Mouse (Mus musculus): Measurements from ENCODE around the gene Parp6. TPM values are rescaled to one million over a fixed set of nuclear protein-coding genes. Genes with fewer than 3 reads are reported as not detected.

The Parp6 gene
- polyA plus RNA-seq, 2 experiments, result 20.3 to 57.0 TPM

- Histone ChIP-seq H3K9me3 (ENCODE audit: control insufficient read depth, low read length) (no peaks in the 10 kb centered on the region), H3K27me3 (ENCODE audit: control insufficient read depth, insufficient read depth, low read length) (no peaks in the 10 kb centered on the region), H3K4me2 (replicated peaks; ENCODE audit: low read depth, low read length, severe bottlenecking) (no peak overlapping the region; the same call in 1 of the 2 replicates), H3K27ac (replicated peaks; ENCODE audit: low read depth, low read length) (no peak overlapping the region), H3K4me3 (replicated peaks; ENCODE audit: low read length) (no peak overlapping the region), H3K36me3 (ENCODE audit: control insufficient read depth, insufficient read depth, low read length) (no peaks in the 10 kb centered on the region), H3K9ac (ENCODE audit: low read depth, low read length, severe bottlenecking) (no peak overlapping the region), H3K4me1 (ENCODE audit: control insufficient read depth, insufficient read depth, low read length) (peaks cover 14% of the 10 kb centered on the region)
- ATAC-seq (ENCODE audit: low FRiP score, low read depth) (no peak), DNase-seq (ENCODE audit: low spot score) (no peak)
- 39% methylated on average over 16 of the region's 16 CpGs for WGBS
- no peak for TF ChIP-seq POLR2A (IDR thresholded peaks at IDR 0.05; ENCODE audit: borderline replicate concordance, extremely low read depth, insufficient read depth, insufficient read length)
Observed at GRCm38 (mm10) chr9:59694571-59695450, 77.7 kb downstream of the Parp6 start.

- DNase-seq (ENCODE audit: low spot score), result peak; percentile 34
- H3K9ac ChIP-seq (ENCODE audit: low read depth, low read length, severe bottlenecking), result no peak overlapping the region
- H3K4me2 ChIP-seq (replicated peaks; ENCODE audit: low read depth, low read length, severe bottlenecking), result no peak overlapping the region
- peaks cover 14% of the 10 kb centered on the region for H3K4me1 ChIP-seq (ENCODE audit: control insufficient read depth, insufficient read depth, low read length)
- H3K27ac ChIP-seq (replicated peaks; ENCODE audit: low read depth, low read length), result no peak overlapping the region
- H3K9me3 ChIP-seq (ENCODE audit: control insufficient read depth, low read length), result no peaks in the 10 kb centered on the region
- 24% methylated on average over 3 of the region's 3 CpGs for WGBS
- H3K36me3 ChIP-seq (ENCODE audit: control insufficient read depth, insufficient read depth, low read length), result no peaks in the 10 kb centered on the region
- no peak overlapping the region for H3K4me3 ChIP-seq (replicated peaks; ENCODE audit: low read length)
- no peak for TF ChIP-seq POLR2A (IDR thresholded peaks at IDR 0.05; ENCODE audit: borderline replicate concordance, extremely low read depth, insufficient read depth, insufficient read length)
- no peaks in the 10 kb centered on the region for H3K27me3 ChIP-seq (ENCODE audit: control insufficient read depth, insufficient read depth, low read length)
- 0 out of 2 replicates have a peak, but pooled peaks have one; percentile 20 for ATAC-seq (ENCODE audit: low FRiP score, low read depth)
Observed at GRCm38 (mm10) chr9:59695451-59695813, 78.3 kb downstream of the Parp6 start.

- Histone ChIP-seq H3K4me1 (ENCODE audit: control insufficient read depth, insufficient read depth, low read length) (peaks cover 14% of the 10 kb centered on the region), H3K27ac (replicated peaks; ENCODE audit: low read depth, low read length) (no peak overlapping the region), H3K36me3 (ENCODE audit: control insufficient read depth, insufficient read depth, low read length) (no peaks in the 10 kb centered on the region), H3K4me3 (replicated peaks; ENCODE audit: low read length) (no peak overlapping the region), H3K4me2 (replicated peaks; ENCODE audit: low read depth, low read length, severe bottlenecking) (no peak overlapping the region), H3K9ac (ENCODE audit: low read depth, low read length, severe bottlenecking) (no peak overlapping the region), H3K9me3 (ENCODE audit: control insufficient read depth, low read length) (no peaks in the 10 kb centered on the region), H3K27me3 (ENCODE audit: control insufficient read depth, insufficient read depth, low read length) (no peaks in the 10 kb centered on the region)
- ATAC-seq (ENCODE audit: low FRiP score, low read depth), result no peak
- 80% methylated on average over 3 of the region's 3 CpGs for WGBS
- DNase-seq (ENCODE audit: low spot score), result no peak
- TF ChIP-seq POLR2A (IDR thresholded peaks at IDR 0.05; ENCODE audit: borderline replicate concordance, extremely low read depth, insufficient read depth, insufficient read length), result no peak
Observed at GRCm38 (mm10) chr9:59696381-59696780, 79.3 kb downstream of the Parp6 start.

Other genes starting within 250 kb of the Parp6 start
- gene Arih1, start 130.7 kb upstream of the Parp6 start, polyA plus RNA-seq (2012; rRNA removed), result 46.8 and 48.6 TPM in 2 replicates
- 16.8 and 21.6 TPM in 2 replicates for gene Arih1, start 130.7 kb upstream of the Parp6 start, polyA plus RNA-seq (2014; fragmentation: Nextera tagmentation; extraction: Ambion mirVana)
- gene Hexa, start 77.7 kb upstream of the Parp6 start, polyA plus RNA-seq (2012; rRNA removed), result 82.0 and 110 TPM in 2 replicates
- gene Hexa, start 77.7 kb upstream of the Parp6 start, polyA plus RNA-seq (2014; fragmentation: Nextera tagmentation; extraction: Ambion mirVana), result 94.9 and 109 TPM in 2 replicates
- gene Tmem202, start 77.4 kb upstream of the Parp6 start, polyA plus RNA-seq (2012; rRNA removed), result 0.10 TPM in 2 replicates
- not detected in 2 replicates for gene Tmem202, start 77.4 kb upstream of the Parp6 start, polyA plus RNA-seq (2014; fragmentation: Nextera tagmentation; extraction: Ambion mirVana)
- 0.06 and 0.16 TPM in 2 replicates for gene Celf6, start 39.4 kb upstream of the Parp6 start, polyA plus RNA-seq (2012; rRNA removed)
- not detected in 2 replicates for gene Celf6, start 39.4 kb upstream of the Parp6 start, polyA plus RNA-seq (2014; fragmentation: Nextera tagmentation; extraction: Ambion mirVana)
- gene Pkm, start 39.1 kb downstream of the Parp6 start, polyA plus RNA-seq (2012; rRNA removed), result 826 and 988 TPM in 2 replicates
- 1,025 and 1,058 TPM in 2 replicates for gene Pkm, start 39.1 kb downstream of the Parp6 start, polyA plus RNA-seq (2014; fragmentation: Nextera tagmentation; extraction: Ambion mirVana)
- gene Gramd2, start 62.9 kb downstream of the Parp6 start, polyA plus RNA-seq (2012; rRNA removed), result 10.5 and 11.7 TPM in 2 replicates
- gene Gramd2, start 62.9 kb downstream of the Parp6 start, polyA plus RNA-seq (2014; fragmentation: Nextera tagmentation; extraction: Ambion mirVana), result 1.6 and 3.1 TPM in 2 replicates
- gene Senp8, start 133.4 kb downstream of the Parp6 start, polyA plus RNA-seq (2012; rRNA removed), result 5.1 and 6.1 TPM in 2 replicates
- gene Senp8, start 133.4 kb downstream of the Parp6 start, polyA plus RNA-seq (2014; fragmentation: Nextera tagmentation; extraction: Ambion mirVana), result 8.2 and 9.4 TPM in 2 replicates
- 13.6 and 13.9 TPM in 2 replicates for gene Myo9a, start 133.6 kb downstream of the Parp6 start, polyA plus RNA-seq (2012; rRNA removed)
- 19.2 and 20.5 TPM in 2 replicates for gene Myo9a, start 133.6 kb downstream of the Parp6 start, polyA plus RNA-seq (2014; fragmentation: Nextera tagmentation; extraction: Ambion mirVana)

All from limb, embryonic 14.5 days (tissue).